Mouse (Mus musculus) heart, postnatal 25 days (tissue): ENCODE results near the gene Arhgef3. TPM values are rescaled to one million over a fixed set of nuclear protein-coding genes. Genes with fewer than 3 reads are reported as not detected.

ENCODE experiments used
- DNase-seq: peaks from one replicate; pipeline ENCODE4 v3.0.0; 2022; ENCODE audit warnings: low spot score
- intact Hi-C: fragments of 180-260 bp; cut with DNase I; formaldehyde crosslinking; loops from one replicate; pipeline ENCODE4 v1.15.1; 2025
- total RNA-seq, 2 experiments: library from RNA; stranded (reverse); gene quantifications; 2 replicates each; pipeline ENCODE4 v1.2.3; 2021

The Arhgef3 gene
- total RNA-seq, 2 experiments from 2014 or later = 29.0 to 34.1 TPM

DNA sequence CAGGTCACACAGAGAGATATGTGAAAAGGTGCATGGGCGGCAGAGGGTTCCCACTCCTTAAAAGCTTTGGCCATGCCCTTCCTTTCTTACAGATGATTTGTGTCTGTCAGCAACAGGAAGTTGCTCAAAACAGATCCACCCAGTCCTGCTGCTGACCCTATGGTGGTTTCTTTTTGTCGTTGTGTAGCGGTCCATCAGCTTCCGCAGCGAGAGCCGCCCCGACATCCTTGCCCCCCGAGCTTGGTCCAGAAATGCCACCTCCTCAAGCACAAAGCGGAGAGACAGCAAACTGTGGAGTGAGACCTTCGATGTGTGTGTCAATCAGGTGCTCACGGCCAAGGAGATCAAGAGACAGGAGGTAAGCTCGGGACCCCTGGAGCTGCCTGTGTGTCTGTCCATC, 264.7 kb downstream of the Arhgef3 start:
- DNase-seq = no peak
- intact Hi-C loops = loop anchor here (2.0 to 5.0 kb wide), 2 partner anchors 19 to 37 kb away; no protein-coding TSS in a partner anchor

DNA sequence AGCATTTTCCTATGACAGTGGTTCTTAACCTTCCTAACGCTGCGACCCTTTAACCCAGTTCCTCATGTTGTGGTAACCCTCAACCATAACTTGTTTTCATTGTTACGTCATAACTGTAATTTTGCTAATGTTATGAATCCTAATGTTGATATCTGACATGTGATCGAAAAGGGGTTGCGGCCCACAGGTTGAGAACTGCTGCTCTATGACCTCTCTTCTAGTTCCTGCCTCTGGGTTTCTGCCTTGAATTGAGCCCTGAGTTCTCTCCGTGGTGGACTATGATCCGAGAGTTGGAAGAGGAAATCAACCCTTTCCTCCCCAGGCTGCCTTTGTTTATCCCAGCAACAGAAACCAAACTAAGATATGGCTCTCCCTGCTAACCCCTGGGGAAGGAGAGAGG, 266.8 kb downstream of the Arhgef3 start:
- intact Hi-C loops = no loop called here
- no peak for DNase-seq

DNA sequence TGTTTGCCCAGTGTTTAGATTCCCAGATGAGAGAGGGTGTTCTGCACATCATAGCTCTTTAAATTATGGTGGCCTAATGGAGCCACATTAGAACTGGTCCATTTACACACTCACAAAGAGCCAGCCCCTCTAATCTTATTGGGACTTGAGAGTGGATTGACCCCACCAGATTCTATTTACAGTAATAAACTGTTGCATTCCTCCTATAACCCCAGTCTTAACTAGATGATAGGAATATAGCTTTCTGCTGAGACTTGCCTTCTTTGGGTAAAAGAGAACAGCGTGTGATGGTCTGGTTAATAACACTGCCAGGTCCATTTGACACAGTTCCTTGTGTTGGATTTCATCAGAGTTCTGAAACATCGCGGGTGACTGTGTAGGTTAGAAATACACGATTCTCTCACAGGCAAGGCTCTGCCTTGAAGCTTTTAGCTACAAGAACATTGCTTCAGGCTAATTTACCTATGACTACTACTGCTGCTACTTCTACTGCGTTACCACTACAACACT, 268.7 kb downstream of the Arhgef3 start:
- intact Hi-C loops = no loop called here
- DNase-seq = no peak

DNA sequence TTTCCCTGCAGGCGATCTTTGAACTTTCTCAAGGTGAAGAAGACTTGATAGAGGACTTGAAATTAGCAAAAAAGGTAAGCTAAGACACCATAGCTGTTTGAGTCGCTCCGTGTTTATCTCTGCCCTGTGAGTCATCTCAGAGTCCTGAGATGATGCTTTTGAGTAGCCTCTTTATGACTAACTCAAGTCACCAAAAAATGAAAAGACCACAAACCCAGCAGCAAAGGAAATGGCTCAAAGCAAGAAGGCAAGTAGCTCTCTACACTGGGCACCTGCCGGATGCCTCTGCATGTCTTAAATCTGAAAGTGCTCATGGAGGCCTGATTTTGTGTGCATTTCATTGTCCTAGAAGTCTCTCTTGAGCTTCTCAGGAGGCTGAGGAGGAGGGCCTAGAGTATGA, 269.4 kb downstream of the Arhgef3 start:
- no peak for DNase-seq
- intact Hi-C loops = no loop called here

DNA sequence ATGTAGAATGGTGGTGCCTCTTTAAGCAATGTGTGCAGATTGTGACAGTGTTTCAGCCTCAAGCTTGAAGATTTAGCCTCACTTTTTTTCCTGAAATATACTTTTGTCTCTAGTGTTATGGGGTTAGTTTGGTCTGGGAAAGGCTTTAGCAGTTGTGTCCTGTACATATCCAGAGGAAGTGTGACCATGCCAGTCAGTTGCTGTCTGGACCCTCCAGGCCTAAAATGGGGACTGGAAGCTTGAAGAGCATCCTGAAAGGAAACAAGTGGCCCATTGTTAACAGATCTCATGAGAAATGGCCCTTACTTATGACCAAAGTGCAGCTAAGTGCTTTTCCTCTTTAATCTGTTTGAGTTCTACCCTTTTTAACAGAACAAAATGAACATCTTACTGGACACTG, 273.9 kb downstream of the Arhgef3 start:
- no peak for DNase-seq
- intact Hi-C loops = no loop called here

DNA sequence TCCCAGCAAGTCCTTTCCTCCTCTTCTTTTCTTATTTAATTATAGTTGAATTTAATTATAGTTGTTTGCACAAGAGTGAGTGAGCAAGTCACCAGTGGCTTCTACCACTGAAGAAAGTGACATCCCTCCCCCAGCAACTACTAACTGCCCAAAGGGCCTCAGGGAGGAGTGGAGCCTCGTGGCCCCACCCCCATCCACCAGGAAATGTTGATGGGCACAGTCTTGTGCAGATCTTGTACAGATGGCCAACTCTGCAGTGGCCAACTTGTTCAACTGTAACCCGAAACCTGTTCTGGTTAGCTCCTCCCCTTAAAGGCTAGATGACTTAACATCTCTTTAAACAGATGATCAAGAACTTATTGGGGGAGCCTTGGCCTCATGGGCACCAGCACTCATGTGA, 275.0 kb downstream of the Arhgef3 start:
- no peak for DNase-seq
- intact Hi-C loops = no loop called here

DNA sequence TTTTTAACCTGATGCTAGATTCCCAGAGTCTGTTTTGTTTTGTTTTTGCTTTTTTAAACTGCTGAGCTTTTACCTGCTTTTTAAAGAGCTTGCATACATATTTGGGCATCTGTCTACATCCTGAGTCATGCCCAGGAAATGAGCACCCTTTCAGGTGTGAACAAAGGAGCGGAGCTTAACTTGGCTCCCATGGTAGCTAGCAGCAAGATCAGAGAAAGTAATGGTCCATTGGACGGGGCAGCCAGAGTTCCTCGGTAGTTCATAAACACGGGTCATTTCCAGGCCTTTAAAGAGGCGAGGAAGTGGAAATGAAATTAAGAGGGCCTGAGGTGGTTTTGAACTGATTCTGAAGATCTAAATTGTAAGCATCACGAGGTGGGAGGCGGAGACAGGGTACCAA, 276.0 kb downstream of the Arhgef3 start:
- intact Hi-C loops = no loop called here
- DNase-seq = no peak

DNA sequence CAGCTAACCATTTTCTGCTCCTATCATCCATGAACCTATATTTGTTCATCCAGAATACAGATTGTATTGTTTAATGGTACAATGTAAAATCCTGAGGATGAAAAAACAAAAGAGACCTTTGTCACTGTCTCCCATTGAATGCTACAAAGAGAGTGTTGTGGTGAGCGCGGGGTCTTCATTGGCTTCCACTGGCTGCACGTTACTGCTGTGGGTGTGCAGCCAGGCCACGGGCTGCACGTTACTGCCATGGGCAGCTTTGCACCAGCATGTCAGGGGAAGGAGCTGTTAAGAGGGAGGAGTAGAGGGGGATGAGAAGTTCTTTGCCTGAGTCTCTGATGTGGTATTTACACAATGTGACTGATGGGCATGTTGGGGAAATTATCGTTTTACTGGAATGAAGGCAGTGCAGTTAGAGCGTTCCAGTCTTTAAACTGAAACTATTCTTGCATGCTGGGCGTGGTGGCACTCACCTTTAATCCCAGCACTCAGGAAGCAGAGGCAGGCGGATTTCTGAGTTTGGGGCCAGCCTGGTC, 277.1 kb downstream of the Arhgef3 start:
- intact Hi-C loops = no loop called here
- DNase-seq = no peak

DNA sequence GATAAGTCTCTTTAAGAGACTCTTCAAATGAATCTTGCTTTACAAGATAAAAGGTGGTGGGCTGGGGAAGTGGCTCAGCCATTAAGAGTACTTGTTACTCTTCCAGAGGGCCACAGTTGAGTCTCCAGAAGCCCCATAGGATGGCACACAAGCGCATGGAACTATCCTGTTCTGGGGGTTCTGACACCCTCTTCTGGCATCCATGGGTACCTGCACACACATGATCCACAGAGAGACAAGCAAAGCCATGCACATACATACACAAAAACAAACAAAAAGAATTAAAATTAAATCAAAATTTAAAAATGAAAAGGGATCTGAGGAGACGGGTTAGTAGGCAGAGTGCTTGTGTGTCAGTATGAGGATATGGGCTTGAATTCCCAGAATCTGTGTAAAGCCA, 278.0 kb downstream of the Arhgef3 start:
- no peak for DNase-seq
- intact Hi-C loops = no loop called here

DNA sequence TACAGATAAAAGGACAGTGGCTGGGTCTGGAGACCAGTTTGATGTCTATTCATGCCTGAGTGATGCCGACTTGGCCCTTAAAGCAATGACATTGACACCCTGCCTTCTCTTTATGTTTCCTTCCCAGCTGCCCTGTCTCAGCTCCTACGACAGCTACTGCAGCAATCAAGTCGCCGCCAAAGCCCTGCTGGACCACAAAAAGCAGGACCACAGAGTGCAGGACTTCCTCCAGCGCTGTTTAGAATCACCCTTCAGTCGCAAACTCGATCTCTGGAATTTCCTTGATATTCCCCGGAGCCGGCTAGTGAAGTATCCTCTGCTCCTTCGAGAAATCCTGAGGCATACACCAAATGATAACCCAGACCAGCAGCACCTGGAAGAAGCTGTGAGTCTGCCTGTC, 279.1 kb downstream of the Arhgef3 start:
- intact Hi-C loops = no loop called here
- no peak for DNase-seq

DNA sequence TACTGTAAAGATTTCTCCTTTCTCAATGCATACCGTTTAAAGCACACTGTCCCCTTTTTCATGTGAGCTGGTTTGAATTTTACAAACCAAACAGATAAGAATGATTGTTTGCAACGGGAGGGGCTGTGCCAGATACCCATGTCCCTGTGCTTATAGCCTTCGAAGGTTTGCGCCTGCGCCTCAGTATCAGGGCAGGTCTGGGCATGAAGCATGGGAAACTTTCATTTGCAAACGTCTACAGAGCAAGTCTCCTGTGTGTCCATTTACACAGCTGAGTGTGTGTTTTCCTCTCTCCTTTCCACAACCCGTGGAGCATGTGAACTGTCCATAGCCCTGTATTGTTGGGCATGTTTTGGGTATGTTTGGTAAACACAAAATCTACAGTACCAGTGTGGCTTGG, 281.7 kb downstream of the Arhgef3 start:
- no peak for DNase-seq
- intact Hi-C loops = no loop called here

DNA sequence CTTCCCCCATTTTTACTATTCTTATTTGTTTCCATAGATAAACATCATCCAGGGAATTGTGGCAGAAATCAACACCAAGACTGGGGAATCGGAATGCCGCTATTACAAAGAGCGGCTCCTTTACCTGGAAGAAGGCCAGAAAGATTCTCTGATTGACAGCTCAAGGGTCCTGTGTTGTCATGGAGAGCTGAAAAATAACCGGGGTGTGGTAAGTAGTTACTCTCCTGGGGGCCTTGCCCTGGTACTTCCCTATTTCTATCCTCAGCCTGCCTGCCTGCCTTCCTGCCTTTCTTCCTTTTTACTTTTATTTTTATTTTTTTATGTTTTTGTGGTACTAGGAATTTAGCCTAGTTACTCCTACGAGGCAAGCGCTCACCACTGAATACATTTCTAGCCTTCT, 282.8 kb downstream of the Arhgef3 start:
- no peak for DNase-seq
- intact Hi-C loops = no loop called here

DNA sequence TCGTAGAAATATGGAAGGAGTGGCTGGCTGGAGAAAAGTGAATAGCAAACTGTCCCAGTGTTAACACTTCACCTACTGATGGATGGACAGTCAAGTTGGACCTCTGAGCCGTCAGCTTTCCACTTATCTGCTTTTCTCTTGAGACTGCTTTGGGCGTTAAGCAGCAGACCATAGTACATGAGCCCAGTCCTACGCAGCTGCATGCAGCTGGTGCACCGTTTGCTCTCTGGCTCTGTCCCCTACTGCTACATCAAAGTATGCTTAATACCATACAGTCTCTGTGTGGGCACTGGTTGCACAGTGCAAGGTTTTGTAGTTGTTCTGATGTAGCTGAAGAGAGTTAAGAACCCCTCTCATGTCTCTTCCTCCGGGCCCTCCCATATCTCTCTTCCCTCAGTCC, 285.8 kb downstream of the Arhgef3 start:
- intact Hi-C loops = no loop called here
- DNase-seq = no peak

DNA sequence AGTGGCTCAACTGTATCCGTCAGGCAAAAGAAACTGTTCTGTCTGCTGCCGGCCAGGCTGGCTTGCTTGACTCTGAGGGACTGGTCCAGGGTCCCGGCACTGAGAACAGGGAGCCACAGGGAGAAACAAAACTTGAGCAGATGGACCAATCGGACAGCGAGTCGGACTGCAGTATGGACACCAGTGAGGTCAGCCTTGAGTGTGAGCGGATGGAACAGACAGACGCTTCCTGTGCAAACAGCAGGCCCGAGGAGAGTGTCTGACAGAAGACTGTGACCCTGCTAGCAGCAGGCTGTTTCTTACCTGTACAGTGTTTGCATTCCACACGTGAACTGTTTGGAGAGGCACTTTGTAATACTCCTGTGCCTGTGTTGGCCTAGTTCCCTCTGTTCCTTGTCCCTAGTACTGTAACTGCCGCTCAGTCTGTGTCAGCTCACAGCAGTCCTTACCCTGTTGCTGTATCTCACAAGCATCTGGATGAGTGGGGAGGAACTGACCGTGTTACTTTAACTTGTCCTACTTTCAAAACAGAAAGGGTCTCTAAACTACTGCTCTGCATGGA, 287.1 kb downstream of the Arhgef3 start:
- no peak for DNase-seq
- intact Hi-C loops = no loop called here

DNA sequence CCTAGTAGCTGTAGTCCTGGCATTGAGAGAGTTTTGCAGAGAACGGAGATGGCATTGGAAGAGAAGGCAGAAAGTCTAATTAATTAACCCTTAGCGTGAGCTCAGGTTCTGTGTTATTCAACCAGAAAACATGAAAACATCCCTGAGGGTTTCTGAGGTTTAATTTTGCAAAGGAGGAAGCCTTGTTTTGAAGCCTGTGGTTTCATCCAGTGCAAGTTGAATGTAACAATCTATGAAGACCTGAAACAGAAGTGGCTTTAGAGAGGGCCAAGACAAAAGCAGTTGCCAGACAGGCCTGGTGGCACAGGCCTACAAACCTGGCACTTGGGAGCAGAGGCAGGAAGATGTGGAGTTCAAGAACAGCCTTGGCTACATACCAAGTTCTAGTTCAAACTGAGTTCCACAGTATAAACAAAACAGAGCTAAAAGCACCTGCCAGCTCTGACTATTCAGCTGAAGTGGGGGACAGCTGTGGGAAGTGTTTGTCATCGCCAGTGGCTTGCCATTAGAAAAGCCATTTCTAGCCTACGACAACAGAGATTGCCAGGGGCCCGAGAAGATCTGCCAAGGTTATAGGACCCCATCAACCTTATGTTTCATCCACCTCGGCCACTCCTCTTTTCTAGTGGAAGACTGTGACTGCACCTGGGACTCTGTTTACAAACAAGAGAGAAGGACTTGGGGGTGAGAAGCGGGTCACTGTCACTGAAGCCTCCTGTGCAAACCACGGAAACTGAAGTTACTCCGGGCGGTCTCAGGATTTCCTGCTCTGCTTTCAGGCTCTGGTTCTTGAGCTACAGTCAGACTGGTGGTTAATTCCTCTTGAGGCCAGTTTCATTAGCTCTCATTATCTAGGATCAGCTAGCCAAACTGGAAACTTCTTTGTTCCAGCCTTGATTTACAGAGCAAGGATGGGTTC, 287.9 kb downstream of the Arhgef3 start:
- DNase-seq = no peak
- intact Hi-C loops = no loop called here

DNA sequence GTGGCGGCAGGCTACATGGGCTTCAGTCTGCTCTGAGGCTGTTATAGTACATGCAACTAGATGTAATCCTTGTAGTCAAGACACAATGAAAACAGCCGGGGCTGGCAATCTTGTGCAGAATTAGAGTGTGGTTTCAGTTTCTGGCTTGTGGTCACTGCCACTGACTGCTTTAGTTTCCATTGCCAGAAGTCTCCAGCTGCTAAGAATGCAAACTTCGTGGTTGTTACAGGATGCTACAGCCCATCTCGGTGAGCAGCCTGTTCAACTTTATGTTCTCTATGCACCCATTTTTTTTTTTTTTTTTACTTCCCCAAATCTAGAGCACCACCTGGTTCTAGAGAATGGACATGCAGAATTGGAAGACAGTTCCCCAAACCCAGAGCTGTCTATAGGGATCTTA, 290.8 kb downstream of the Arhgef3 start:
- no peak for DNase-seq
- intact Hi-C loops = no loop called here

DNA sequence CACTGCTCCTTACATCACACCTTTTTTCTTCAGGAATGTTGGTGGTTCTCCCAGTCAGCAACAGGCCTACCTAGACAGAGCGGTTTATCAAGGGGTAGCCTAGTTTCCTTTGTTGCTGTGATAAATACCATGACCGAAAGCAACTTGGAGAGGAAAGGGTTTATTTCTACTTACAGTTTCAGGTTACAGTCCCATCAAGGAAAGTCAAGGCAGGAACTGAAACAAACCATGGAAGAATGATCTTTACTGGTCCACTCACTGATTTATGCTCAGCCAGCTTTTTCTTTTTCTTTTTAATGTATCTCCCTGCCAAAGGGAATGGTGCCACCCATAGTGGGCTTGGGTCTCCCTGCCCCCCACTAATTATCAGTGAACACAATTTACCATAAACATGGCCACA, 291.2 kb downstream of the Arhgef3 start:
- intact Hi-C loops = no loop called here
- DNase-seq = no peak

DNA sequence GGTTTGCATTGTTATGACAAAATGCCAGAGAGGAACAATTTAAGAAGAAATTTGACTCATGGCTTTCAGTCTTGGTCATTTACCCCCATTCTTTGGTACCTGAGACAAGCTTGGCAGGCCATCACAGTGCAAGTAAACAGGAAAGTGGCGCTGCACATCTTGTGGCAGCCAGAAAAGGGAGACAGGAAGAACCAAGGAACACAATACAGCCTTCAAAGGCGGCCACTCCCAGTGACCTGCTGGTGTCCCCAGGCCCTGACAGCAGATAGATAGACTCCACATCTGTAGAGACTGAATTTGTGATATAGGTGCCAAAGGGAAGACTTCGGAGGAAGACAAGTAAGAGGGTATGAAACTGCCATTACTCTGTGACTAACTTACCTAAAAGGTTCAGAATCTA, 293.5 kb downstream of the Arhgef3 start:
- no peak for DNase-seq
- intact Hi-C loops = no loop called here

DNA sequence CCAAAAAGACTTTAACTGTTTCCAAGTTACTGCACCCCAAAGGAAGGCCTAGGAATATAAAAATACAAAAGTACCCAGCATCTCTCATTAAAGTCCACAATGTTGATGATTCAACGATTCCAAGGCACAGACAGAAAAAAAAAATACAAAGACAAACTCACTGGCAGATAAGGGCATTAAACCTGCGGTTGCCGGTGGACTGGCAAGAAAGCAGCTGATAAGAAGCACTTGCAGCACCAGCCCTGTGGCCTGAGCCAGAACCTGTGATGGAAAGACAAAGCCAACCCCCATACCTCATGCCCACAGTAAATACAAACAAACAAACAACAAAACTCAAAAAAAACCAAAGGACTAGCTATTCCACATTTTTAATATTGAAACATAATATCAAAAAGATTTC, 295.0 kb downstream of the Arhgef3 start:
- intact Hi-C loops = loop anchor here (5.0 kb wide), 1 partner anchor 297 kb away; the partner anchor contains the start of gene Arhgef3
- DNase-seq = no peak

DNA sequence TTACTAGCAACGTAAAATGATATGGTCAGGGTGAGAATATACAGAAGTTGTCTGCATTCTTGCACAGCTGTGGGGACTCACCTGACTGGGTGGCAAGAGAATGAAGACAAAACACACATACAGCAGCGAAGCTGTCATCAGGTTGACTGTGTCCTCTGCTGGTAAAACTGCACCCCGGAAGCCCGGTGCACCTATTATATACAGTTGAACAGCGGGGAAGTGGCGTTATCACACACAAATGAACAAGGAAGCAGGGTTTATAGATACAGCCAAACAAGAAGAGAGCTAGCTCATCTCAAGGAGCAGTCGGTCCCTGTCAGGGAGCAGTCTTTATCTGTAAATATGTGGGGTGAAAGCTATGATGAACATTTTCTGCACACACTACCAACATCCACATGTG, 296.8 kb downstream of the Arhgef3 start:
- intact Hi-C loops = loop anchor here (5.0 kb wide), 1 partner anchor 299 kb away; the partner anchor contains the start of gene Arhgef3
- DNase-seq = no peak

DNA sequence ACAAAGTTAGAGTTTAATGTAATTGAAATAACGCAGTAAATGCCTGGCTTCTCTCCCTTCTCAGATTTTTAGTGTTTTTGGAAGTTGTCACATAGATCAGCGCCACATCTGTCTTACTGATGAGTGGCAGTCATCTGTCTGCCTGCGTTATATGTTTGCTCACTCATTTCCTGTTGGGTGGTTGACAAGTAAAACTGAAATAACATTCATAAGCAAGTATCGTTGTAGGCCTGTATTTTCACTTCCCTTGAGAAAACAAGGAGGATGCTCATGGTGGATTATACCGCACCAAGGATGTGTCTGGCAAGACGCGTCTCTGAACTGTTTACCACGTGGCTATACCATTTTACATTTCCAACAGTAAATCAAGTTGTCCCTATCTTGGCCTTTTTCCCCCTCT, 298.0 kb downstream of the Arhgef3 start:
- no peak for DNase-seq
- intact Hi-C loops = loop anchor here (2.0 to 5.0 kb wide), 2 partner anchors 76 to 300 kb away; partner anchors contain the start of gene Arhgef3
